Mouse (Mus musculus): ENCODE measurements around the gene 2210017I01Rik. TPM values are rescaled to one million over a fixed set of nuclear protein-coding genes. Genes with fewer than 3 reads are reported as not detected.
A peak's percentile ranks its signal among the peaks of the same experiment; 100 is the strongest.

2210017I01Rik gene
- polyA plus RNA-seq (2015; fragmentation: Nextera tagmentation; extraction: Ambion mirVana), result not detected in 2 replicates

- Histone ChIP-seq H3K36me3 (ENCODE audit: control insufficient read depth, insufficient read depth, low read length) (no peaks in the 10 kb centered on the region), H3K27me3 (replicated peaks; ENCODE audit: control insufficient read depth, insufficient read depth, low read length) (no peaks in the 10 kb centered on the region), H3K4me1 (ENCODE audit: control insufficient read depth, insufficient read depth, low read depth, low read length) (no peaks in the 10 kb centered on the region), H3K9ac (ENCODE audit: low read depth, low read length) (no peak within 1 kb of the TSS), H3K9me3 (ENCODE audit: control insufficient read depth, low read length) (no peaks in the 10 kb centered on the region), H3K4me3 (ENCODE audit: low read length) (no peak within 1 kb of the TSS), H3K4me2 (ENCODE audit: low read length) (no peak within 1 kb of the TSS), H3K27ac (ENCODE audit: low read depth, low read length) (no peak within 1 kb of the TSS)
- ATAC-seq, result no peak
These were observed at the start of gene 2210017I01Rik for GRCm38 (mm10) chr3:92607392-92607791. Gene 2210017I01Rik, minus strand, starts transcription at chr3:92607492.

- Histone ChIP-seq H3K9me3 (ENCODE audit: control insufficient read depth, low read length) (no peaks in the 10 kb centered on the region), H3K4me2 (ENCODE audit: low read length) (no peak within 1 kb of the TSS), H3K4me3 (ENCODE audit: low read length) (no peak within 1 kb of the TSS), H3K4me1 (ENCODE audit: control insufficient read depth, insufficient read depth, low read depth, low read length) (no peaks in the 10 kb centered on the region), H3K9ac (ENCODE audit: low read depth, low read length) (no peak within 1 kb of the TSS), H3K27me3 (replicated peaks; ENCODE audit: control insufficient read depth, insufficient read depth, low read length) (no peaks in the 10 kb centered on the region), H3K27ac (ENCODE audit: low read depth, low read length) (no peak within 1 kb of the TSS), H3K36me3 (ENCODE audit: control insufficient read depth, insufficient read depth, low read length) (no peaks in the 10 kb centered on the region)
- no peak for ATAC-seq
These were observed 49.5 kb upstream of the 2210017I01Rik start, which contains the start of gene Lce1b for GRCm38 (mm10) chr3:92656826-92657225. Gene Lce1b, minus strand, starts transcription at chr3:92656926.

GRCm38 (mm10) chr3:92648207-92648606 lies 40.9 kb upstream of the 2210017I01Rik start, which contains the start of gene Lce1a1:
Gene Lce1a1, minus strand, starts transcription at chr3:92648307.
- H3K27me3 ChIP-seq (replicated peaks; ENCODE audit: control insufficient read depth, insufficient read depth, low read length), result no peaks in the 10 kb centered on the region
- H3K4me2 ChIP-seq (ENCODE audit: low read length), result no peak within 1 kb of the TSS
- H3K27ac ChIP-seq (ENCODE audit: low read depth, low read length), result no peak within 1 kb of the TSS
- 90% methylated on average over 1 of the region's 1 CpGs for WGBS
- H3K4me3 ChIP-seq (ENCODE audit: low read length), result no peak within 1 kb of the TSS
- no peaks in the 10 kb centered on the region for H3K9me3 ChIP-seq (ENCODE audit: control insufficient read depth, low read length)
- H3K9ac ChIP-seq (ENCODE audit: low read depth, low read length), result no peak within 1 kb of the TSS
- ATAC-seq, result no peak
- no peaks in the 10 kb centered on the region for H3K36me3 ChIP-seq (ENCODE audit: control insufficient read depth, insufficient read depth, low read length)
- no peaks in the 10 kb centered on the region for H3K4me1 ChIP-seq (ENCODE audit: control insufficient read depth, insufficient read depth, low read depth, low read length)

GRCm38 (mm10) chr3:92639854-92640253 lies 32.6 kb upstream of the 2210017I01Rik start:
- no peaks in the 10 kb centered on the region for H3K36me3 ChIP-seq (ENCODE audit: control insufficient read depth, insufficient read depth, low read length)
- no peak overlapping the region for H3K4me2 ChIP-seq (ENCODE audit: low read length)
- no peaks in the 10 kb centered on the region for H3K4me1 ChIP-seq (ENCODE audit: control insufficient read depth, insufficient read depth, low read depth, low read length)
- WGBS, result 94% methylated on average over 15 of the region's 15 CpGs
- H3K9me3 ChIP-seq (ENCODE audit: control insufficient read depth, low read length), result no peaks in the 10 kb centered on the region
- no peak overlapping the region for H3K27ac ChIP-seq (ENCODE audit: low read depth, low read length)
- H3K9ac ChIP-seq (ENCODE audit: low read depth, low read length), result no peak overlapping the region
- no peak overlapping the region for H3K4me3 ChIP-seq (ENCODE audit: low read length)
- ATAC-seq, result no peak
- no peaks in the 10 kb centered on the region for H3K27me3 ChIP-seq (replicated peaks; ENCODE audit: control insufficient read depth, insufficient read depth, low read length)

- no peaks in the 10 kb centered on the region for H3K4me1 ChIP-seq (ENCODE audit: control insufficient read depth, insufficient read depth, low read depth, low read length)
- no peaks in the 10 kb centered on the region for H3K36me3 ChIP-seq (ENCODE audit: control insufficient read depth, insufficient read depth, low read length)
- no peaks in the 10 kb centered on the region for H3K9me3 ChIP-seq (ENCODE audit: control insufficient read depth, low read length)
- H3K27me3 ChIP-seq (replicated peaks; ENCODE audit: control insufficient read depth, insufficient read depth, low read length), result no peaks in the 10 kb centered on the region
- no peak overlapping the region for H3K4me2 ChIP-seq (ENCODE audit: low read length)
- WGBS, result 71% methylated on average over 3 of the region's 3 CpGs
- no peak overlapping the region for H3K4me3 ChIP-seq (ENCODE audit: low read length)
- H3K9ac ChIP-seq (ENCODE audit: low read depth, low read length), result no peak overlapping the region
- no peak overlapping the region for H3K27ac ChIP-seq (ENCODE audit: low read depth, low read length)
- ATAC-seq, result peak; percentile 6; the same call in 1 of the 2 replicates
These were observed 31.3 kb upstream of the 2210017I01Rik start for GRCm38 (mm10) chr3:92638653-92638991.

GRCm38 (mm10) chr3:92637745-92638652 lies 30.7 kb upstream of the 2210017I01Rik start:
- Histone ChIP-seq H3K9ac (ENCODE audit: low read depth, low read length) (no peak overlapping the region), H3K27me3 (replicated peaks; ENCODE audit: control insufficient read depth, insufficient read depth, low read length) (no peaks in the 10 kb centered on the region), H3K4me2 (ENCODE audit: low read length) (no peak overlapping the region), H3K4me1 (ENCODE audit: control insufficient read depth, insufficient read depth, low read depth, low read length) (no peaks in the 10 kb centered on the region), H3K36me3 (ENCODE audit: control insufficient read depth, insufficient read depth, low read length) (no peaks in the 10 kb centered on the region), H3K27ac (ENCODE audit: low read depth, low read length) (no peak overlapping the region), H3K4me3 (ENCODE audit: low read length) (no peak overlapping the region), H3K9me3 (ENCODE audit: control insufficient read depth, low read length) (no peaks in the 10 kb centered on the region)
- peak; percentile 74 for ATAC-seq
- WGBS, result 27% methylated on average over 1 of the region's 1 CpGs

GRCm38 (mm10) chr3:92621560-92621959 lies 14.3 kb upstream of the 2210017I01Rik start, which contains the start of gene Lce6a:
Gene Lce6a, minus strand, starts transcription at chr3:92621660.
- no peaks in the 10 kb centered on the region for H3K36me3 ChIP-seq (ENCODE audit: control insufficient read depth, insufficient read depth, low read length)
- WGBS, result 83% methylated on average over 2 of the region's 2 CpGs
- H3K9ac ChIP-seq (ENCODE audit: low read depth, low read length), result no peak within 1 kb of the TSS
- H3K4me2 ChIP-seq (ENCODE audit: low read length), result no peak within 1 kb of the TSS
- H3K4me3 ChIP-seq (ENCODE audit: low read length), result no peak within 1 kb of the TSS
- no peaks in the 10 kb centered on the region for H3K9me3 ChIP-seq (ENCODE audit: control insufficient read depth, low read length)
- H3K27ac ChIP-seq (ENCODE audit: low read depth, low read length), result no peak within 1 kb of the TSS
- no peaks in the 10 kb centered on the region for H3K4me1 ChIP-seq (ENCODE audit: control insufficient read depth, insufficient read depth, low read depth, low read length)
- no peaks in the 10 kb centered on the region for H3K27me3 ChIP-seq (replicated peaks; ENCODE audit: control insufficient read depth, insufficient read depth, low read length)
- no peak for ATAC-seq

- Histone ChIP-seq H3K9me3 (ENCODE audit: control insufficient read depth, low read length) (no peaks in the 10 kb centered on the region), H3K4me1 (ENCODE audit: control insufficient read depth, insufficient read depth, low read depth, low read length) (no peaks in the 10 kb centered on the region), H3K36me3 (ENCODE audit: control insufficient read depth, insufficient read depth, low read length) (no peaks in the 10 kb centered on the region), H3K27ac (ENCODE audit: low read depth, low read length) (no peak overlapping the region), H3K4me2 (ENCODE audit: low read length) (no peak overlapping the region), H3K27me3 (replicated peaks; ENCODE audit: control insufficient read depth, insufficient read depth, low read length) (no peaks in the 10 kb centered on the region), H3K4me3 (ENCODE audit: low read length) (no peak overlapping the region), H3K9ac (ENCODE audit: low read depth, low read length) (no peak overlapping the region)
- WGBS, result 81% methylated on average over 1 of the region's 1 CpGs
- ATAC-seq, result no peak
These were observed 2.5 kb upstream of the 2210017I01Rik start for GRCm38 (mm10) chr3:92609804-92610203.

GRCm38 (mm10) chr3:92602169-92602568 lies 5.1 kb downstream of the 2210017I01Rik start:
- no peaks in the 10 kb centered on the region for H3K4me1 ChIP-seq (ENCODE audit: control insufficient read depth, insufficient read depth, low read depth, low read length)
- H3K4me3 ChIP-seq (ENCODE audit: low read length), result no peak overlapping the region
- H3K4me2 ChIP-seq (ENCODE audit: low read length), result no peak overlapping the region
- H3K27ac ChIP-seq (ENCODE audit: low read depth, low read length), result no peak overlapping the region
- ATAC-seq, result no peak
- 42% methylated on average over 1 of the region's 1 CpGs for WGBS
- H3K9ac ChIP-seq (ENCODE audit: low read depth, low read length), result no peak overlapping the region
- no peaks in the 10 kb centered on the region; the same call in 1 of the 2 replicates for H3K9me3 ChIP-seq (ENCODE audit: control insufficient read depth, low read length)
- H3K36me3 ChIP-seq (ENCODE audit: control insufficient read depth, insufficient read depth, low read length), result no peaks in the 10 kb centered on the region
- no peaks in the 10 kb centered on the region for H3K27me3 ChIP-seq (replicated peaks; ENCODE audit: control insufficient read depth, insufficient read depth, low read length)
